14 mouse cellular contexts compared by ENCODE assay signal in the genomic region with DNA sequence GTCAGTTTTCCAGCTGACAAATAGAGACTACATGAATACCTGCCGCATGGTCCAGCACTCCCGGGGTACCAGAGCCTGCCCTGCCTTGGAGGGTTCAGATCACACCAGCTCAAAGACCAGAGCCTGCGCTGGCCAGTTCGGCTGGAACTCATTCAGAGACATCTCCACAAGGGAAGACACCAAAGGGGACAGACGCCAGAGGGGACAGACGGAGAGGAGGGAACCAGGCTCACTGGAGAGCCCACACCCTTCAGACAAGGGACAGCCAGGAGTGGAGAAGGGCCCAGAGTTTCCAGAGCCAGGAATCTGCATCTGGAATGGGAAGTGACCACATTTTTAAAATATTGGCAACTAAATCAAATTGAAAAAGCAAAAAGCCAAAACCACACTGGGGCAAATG. TPM values are rescaled to one million over a fixed set of nuclear protein-coding genes. Genes with fewer than 3 reads are reported as not detected.
"Had no signal": no experiment of that assay in that cellular context is flagged by ENCODE, and none has a peak within 500 bp of the region (broad histone marks: within the 10 kb centered on the region; RNA-seq: fewer than 3 reads in every experiment).

No protein-coding gene starts in this region.

- H3K9me3 ChIP-seq: kidney, embryonic 15.5 days; liver, embryonic 13.5 days; stomach, embryonic 15.5 days had no signal

- DNase-seq: kidney, postnatal 10 days; kidney, postnatal 36 days; layer of hippocampus, postnatal 36 days; liver, embryonic 13.5 days; lung, adult 2 months; lung, postnatal 14 days; spleen, adult 18-20 months; thymus, adult 18-20 months; thymus, postnatal 14 days; thymus, postnatal 4 days had no signal

- H3K36me3 ChIP-seq: kidney, embryonic 15.5 days; liver, embryonic 13.5 days; stomach, embryonic 15.5 days had no signal

- H3K9ac ChIP-seq: liver, embryonic 13.5 days; stomach, embryonic 15.5 days had no signal

- H3K4me3 ChIP-seq: left cerebral cortex, adult 2 months had no signal

- H3K27ac ChIP-seq: kidney, embryonic 15.5 days; liver, embryonic 13.5 days; stomach, embryonic 15.5 days had no signal

RNA-seq across cellular contexts. Expression of gene Plcd3, which starts 19.8 kb away (rescaled TPM):
- total RNA-seq: megakaryocyte-erythroid progenitor cell, adult 5-6 weeks had no signal
